Mouse (Mus musculus) thymus, postnatal 0 days (tissue): Measurements from ENCODE around the gene 1110051M20Rik. TPM values are rescaled to one million over a fixed set of nuclear protein-coding genes. Genes with fewer than 3 reads are reported as not detected.
A peak's percentile ranks its signal among the peaks of the same experiment; 100 is the strongest.
"Not testable (repeated sequence)": the region's sequence is repeated elsewhere in the genome, so short reads cannot be mapped to it uniquely, and the experiment has no call there.

Source experiments
- DNase-seq: peaks from one replicate; pipeline ENCODE4 v3.0.0-alpha.2; 2015; ENCODE audit warnings: low spot score
- polyA plus RNA-seq: library from polyadenylated mRNA; unstranded; fragments of >200 nt; fragmentation: Nextera tagmentation; extraction: Ambion mirVana; gene quantifications from 2 replicates; pipeline ENCODE4 v1.2.1, GENCODE M21; 2015

1110051M20Rik gene
- polyA plus RNA-seq, 1 experiment from 2014 or later, result 24.5 TPM

DNA sequence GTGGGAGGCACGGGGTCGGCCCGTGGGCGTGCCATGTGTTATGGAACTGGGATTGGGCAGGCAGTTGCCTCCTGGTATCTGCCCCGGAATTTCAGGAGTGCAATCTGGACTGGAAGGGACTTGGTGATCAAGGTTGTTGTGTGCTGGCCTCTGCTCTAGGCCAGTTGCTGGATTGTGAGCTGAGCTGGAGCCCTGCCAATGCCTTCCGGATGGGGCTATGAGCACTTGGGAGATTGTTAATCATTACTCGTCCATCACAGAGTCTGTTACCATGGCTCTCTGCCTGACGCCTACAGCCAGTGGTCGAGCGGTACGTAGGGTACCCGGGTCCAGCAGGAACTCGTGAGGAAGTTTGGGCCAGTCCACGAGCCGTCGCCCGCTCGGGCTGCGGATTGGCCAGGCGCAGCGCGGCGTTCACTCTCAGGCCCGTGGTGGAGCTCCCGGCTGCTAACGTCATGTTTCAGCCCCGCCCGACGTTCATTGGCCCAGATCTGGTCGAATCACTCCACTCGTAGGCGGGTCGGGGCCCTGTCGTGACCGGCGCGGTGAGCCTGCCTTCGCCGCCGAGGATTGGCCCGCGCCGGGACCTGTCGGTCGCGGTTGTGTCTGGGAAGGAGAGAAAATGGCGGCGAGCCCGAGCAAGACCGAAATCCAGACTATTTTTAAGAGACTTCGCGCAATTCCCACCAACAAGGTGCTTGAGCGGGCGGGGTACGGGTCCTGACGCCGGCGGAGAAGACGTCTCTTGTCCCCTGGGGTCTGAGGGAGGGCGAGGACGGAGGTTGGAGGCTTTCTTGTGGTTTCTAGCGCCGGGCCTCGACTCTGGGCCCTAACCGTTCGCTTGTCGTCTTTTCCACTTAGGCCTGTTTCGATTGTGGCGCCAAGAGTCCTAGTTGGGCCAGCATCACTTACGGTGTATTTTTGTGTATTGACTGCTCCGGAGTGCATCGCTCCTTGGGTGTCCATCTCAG, 179.5 kb downstream of the 1110051M20Rik start, which contains the start of gene Arfgap2:
Arfgap2 (plus strand) TSS at position 264 of the 971 bp plus-strand sequence.
- DNase-seq, result peak; percentile 96

DNA sequence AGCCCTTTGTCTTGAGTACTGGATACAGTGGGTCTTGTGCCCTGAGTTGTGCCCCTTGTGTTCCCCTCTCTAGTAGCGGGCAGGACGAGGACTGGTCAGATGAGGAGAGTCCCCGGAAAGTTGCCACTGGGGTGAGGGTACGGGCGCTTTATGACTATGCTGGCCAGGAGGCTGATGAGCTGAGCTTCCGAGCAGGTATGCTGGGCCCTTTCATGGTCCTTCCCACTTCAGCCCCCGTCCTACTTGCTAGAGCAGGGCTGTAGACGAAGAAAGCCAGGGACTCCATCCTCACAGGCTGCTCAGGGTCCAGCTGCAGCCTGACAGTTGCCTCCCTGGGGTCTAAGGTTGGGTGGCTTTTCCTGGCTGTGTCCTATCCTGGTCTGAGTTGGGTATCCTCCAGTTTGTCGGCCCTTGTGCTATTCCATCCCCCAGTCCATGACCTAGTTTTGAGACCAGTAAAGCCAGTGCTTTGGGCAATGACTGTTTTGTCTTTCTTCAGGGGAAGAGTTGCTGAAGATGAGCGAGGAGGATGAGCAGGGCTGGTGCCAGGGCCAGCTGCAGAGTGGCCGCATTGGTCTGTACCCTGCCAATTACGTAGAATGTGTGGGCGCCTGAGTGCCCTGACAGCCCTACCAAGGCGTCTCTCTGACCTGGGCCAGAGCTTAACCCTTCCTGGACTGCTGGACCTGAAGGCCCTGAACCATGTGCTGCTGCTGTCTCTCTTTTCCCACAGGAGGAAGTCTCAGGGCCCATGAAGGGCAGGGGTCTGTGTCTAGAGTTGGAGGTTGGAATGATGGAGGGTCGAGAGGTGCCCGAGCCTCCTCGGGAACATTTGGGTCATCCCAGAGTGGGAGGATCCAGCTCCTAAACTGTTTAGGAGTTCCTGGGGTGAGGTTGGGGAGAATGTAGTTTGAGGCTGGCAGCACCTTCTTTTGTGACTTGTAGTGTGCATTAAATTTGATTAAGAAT, 180.5 kb downstream of the 1110051M20Rik start:
- no peak for DNase-seq

DNA sequence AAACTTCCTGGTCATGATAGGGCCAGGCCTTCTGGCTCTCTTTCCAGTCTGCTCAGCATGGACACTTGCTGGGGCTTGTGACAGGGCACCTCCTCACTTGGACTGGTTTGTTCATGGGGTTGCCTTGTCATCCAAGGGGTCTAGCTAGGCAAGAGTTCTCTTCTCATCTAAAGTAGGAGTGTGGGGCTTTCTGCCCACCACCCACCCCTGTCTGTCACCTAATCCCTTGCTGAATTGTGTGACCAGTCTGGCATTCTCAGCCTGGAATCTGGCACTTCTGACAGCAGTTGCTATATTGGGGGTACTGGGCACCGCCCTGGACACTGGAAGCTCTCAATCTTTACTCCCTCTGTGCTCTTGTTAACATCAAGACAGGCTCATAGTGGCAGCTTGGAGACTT, 185.0 kb downstream of the 1110051M20Rik start:
- no peak for DNase-seq

DNA sequence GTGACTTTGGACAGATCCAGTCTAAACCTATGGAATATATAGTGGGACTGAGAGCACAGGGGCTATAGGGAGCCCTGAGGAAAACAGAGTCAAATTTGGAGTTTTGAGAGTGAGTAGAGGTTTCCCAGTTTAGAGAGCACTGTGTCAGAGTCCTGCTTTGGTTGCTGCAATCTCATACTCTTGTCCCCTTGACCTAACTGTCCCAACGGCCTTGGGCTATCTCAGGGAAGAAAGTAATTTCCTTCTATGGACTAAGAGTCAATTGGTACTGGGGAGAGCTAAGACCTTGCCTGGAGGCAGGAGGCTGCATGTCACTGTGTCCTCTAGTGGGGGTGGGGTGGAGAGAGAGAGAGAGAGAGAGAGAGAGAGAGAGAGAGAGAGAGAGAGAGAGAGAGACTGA, 185.7 kb downstream of the 1110051M20Rik start:
- DNase-seq, result no peak

DNA sequence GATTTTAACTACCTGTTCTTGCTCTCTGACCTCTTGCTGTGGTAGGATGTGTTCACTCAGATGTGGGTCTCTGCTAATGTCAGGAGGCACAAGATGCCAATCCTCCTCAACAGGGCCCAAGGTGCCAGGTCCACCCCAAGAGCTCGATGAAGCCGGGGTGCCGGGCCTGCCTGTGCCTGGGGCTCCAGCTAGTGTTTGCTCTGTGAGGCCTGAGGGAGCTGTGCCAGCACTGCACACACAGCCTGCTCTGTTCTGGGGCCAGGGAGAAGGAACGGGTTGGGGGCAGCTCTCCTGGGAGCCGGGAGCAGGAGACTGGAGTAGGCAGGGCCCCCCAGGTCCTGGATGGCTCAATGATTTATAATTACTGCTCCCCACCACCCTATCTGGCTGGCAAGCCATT, 186.4 kb downstream of the 1110051M20Rik start:
- no peak for DNase-seq

DNA sequence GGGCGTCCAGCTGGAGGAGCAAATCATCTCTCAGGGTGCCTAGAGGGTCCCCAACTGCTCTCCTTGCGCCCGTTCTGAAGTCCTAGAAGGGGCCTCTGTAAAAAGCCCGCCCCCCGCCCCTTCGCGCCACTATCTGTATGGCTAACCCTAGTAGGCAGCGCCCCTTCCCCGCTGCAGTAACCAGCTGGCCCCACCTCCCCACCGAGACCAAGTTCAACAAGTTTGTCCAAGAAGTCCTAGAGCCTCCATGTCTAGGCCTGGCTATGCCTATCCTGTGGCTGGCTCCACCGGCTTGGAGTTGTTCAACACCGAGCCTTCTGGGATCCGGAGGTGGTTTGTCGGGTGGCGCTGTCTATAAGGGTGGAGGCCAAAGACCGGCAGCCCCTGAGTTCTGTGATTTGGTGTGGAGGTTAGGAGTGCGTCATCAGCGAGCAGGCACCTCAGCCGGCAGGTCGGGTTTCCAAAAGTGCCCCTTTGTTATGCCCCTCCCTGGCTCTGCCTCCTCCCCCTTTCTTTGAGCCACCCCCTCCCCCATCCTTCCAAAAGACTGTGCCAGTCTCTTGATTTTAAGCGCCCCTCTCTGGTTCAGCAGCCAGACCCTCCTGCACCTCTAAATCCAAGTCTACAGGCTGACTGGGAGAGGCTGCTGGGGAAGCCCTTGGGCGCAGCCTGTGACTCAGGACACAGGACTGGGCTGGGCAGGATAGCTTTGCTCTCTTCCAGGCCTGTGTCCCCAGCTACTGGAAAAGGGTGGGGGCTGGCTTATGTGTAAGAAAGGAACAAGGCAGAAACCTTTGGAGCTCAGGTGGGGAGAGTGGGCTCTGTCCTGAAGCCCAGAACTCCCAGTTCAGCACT, 187.2 kb downstream of the 1110051M20Rik start:
- no peak for DNase-seq

DNA sequence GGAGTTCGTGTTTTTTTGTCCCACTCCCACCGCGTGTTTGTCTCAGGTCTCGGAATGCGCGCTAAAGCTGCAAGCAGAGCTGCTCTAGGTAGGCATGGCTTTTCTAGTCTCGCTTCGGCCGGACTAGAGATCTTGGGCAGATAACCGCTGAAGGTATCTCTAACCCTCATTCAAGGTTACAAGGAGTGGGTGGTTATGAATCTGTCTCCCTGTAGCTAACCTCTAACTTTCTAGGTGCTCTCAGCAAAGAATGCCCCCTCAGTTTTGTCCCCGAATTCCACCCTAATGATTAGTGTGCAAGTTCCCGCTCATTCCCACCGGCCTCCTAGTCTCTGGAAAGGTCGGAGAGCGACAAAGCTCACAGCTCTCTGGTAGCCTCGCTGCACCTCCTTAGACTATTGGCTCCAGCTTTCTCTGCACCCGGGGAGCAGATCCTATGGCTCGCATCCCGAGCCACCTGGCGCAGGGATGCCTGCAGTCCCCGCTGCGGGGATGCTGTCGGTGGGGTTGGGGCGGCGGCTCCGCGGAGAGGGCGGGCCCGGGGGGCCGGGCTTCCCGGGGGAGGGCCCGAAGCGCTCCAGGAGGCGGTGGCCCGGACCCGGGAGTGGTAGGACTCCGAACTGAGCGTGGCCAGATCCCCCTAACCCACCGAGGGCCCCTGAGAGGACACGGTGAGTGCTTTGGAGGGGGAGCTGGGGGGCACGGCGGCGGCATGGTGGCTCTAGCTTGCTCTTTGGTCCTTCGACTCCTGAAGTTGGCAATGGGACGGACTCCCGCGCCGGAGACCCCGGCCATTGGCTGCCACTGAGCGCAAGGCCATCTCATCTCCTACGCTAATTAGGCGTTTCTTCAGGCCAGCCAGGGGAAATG, 188.0 kb downstream of the 1110051M20Rik start:
- peak; percentile 32 for DNase-seq

DNA sequence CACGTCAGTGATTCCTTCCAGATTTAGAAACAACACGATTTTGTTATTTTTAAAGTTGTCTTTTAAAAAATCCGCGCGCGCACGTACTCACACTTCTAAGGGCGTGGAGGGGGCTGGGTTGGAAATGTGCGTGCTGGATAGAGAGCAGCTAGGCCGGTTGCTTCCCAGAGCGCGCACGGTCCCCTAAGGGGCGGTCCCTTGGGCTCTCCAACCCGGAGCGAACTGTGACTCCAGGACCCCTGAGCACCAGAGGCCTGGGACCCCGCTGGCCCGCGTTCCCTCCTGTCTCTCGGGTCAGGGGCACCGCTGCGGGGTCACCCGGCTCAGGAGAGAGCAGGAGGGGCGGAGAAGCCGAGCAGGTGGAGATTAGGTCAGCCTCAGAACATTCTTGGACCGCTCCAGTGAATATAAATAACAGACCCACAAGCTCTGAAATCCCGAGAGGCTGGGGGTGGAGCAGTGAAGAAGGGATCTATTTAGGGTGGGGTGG, 188.8 kb downstream of the 1110051M20Rik start, which contains the start of gene Pacsin3:
Pacsin3 (plus strand) TSS at position 294 of the 490 bp plus-strand sequence.
- no peak for DNase-seq

DNA sequence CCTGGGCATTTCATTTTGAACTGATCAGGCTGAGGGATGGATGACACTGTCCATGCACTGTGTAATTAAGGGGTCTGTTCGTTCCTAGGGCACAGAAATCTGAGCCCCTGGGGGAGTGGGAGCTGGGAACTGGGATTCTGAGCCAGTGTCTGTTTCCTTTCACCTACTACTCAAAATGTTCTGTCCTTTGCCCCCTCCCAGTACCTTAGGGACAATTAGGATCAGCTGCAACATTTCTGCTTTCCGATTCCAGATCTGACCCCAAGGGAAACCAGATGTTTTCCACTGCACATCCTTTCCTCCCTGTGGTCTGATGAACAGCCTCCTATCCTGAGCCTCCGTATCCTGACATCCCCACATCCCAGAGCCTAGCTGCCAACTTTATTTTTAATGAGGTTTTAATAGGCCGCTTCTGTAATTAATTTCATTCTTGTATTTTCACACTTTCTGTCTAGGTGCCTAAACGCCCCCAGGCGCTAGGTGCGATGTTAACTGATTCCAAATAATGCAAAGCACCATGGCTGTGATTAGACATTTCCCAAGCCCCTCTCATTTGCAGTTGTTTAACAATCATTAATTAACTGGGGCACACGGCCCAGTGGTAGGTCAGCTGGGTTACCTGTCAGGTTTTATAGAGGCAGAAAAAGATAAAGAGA, 189.7 kb downstream of the 1110051M20Rik start:
- DNase-seq, result no peak

DNA sequence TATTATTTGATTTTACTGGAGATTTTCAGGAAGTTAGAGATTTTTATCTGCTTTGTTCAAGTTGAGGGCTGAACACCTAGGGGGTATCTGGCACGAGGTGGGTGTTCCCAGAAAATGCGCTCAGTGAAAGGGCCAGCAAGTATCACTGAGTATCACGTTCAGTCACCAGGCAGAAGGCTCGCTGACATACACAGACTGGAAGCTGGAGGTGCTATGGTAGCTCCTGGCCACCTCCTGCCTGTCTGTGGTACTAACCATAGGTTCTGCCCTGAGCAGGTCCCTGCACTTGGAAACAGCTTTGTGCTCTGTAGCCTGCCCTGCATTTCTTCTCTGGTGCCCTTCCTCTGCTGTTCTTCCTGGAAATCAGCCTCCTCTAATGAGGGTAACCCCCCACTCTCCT, 192.0 kb downstream of the 1110051M20Rik start:
- no peak for DNase-seq

DNA sequence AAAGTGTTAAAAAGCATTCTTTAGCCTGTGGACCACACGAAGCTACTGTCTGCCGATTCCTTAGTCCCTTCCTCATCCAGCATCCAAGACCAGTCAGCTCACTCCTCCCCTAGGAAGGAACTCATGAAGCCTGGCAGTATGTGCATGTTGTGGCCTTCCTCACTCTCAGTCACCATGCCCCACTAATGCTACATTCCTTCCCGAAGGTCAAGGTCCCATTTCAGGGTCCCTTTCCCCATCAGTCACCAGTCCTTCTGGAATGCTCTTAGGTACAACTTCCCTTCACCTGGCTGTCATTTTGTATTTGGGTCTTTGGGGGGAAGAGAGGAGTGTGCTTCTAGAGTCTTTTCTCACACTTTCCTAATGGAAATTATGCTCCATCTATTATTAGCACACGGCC, 192.5 kb downstream of the 1110051M20Rik start:
- no peak for DNase-seq

DNA sequence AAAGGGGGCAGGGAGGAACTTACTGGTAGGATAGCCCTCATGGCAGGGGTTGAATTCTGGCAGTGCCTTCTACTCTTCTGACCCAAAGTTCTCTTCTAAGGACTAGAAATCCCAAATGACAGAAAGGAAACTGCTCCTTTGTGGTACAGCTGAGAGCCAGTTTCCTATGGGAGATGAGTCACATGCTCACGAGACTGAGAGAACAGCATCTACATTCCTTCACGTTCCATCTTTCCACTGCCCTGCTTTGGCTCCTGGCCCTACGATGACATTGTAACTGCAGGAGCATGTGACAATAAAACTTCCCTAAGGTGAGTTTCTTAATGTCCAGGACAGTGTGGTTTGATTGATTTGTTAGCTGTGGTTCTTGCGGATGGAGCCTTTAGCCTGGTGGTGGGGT, 196.1 kb downstream of the 1110051M20Rik start:
- DNase-seq, result no peak

DNA sequence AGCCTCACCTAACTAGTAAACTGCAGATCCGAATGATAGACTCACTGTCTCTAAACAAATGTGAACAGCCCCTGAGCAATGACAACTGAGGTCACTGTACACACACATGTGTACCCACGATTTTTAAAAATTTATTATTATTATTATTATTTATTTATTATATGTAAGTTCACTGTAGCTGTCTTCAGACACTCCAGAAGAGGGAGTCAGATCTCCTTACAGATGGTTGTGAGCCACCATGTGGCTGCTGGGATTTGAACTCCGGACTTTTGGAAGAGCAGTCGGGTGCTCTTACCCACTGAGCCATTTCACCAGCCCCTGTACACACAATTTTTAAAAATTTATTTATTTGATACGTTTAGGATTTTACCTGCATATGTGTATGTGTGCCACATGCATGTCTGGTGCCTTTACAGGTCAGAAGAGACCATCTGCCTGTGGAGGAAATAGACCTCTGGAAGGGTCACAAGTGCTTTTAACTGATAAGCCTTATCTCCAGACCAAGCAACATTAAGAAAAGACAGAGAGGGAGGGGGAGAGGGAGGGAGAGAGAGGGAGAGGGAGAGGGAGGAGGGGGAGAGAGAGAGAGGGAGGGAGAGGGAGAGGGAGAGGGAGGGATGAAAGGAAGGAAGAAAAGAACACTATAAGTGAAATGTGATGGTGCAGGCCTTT, 199.8 kb downstream of the 1110051M20Rik start:
- no peak for DNase-seq

DNA sequence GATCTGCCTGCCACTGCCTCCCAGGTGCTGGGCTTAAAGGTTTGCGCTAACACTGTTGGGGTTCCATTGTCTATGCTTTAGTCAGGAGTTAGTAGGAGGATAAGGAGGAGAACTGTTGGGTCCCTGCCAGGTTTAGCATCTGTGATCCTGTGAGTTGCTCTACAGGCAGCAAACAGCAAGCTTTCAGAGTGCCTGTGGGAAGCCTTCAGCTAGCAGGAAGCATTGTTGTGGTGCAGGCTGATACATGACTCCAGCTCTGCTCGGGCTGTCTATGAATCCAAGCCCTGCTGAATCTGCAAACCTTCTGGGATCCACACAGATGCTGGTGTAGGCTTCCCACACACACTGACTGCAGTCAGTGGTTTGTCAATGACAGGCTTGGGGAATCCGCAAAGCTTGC, 201.1 kb downstream of the 1110051M20Rik start:
- no peak for DNase-seq

DNA sequence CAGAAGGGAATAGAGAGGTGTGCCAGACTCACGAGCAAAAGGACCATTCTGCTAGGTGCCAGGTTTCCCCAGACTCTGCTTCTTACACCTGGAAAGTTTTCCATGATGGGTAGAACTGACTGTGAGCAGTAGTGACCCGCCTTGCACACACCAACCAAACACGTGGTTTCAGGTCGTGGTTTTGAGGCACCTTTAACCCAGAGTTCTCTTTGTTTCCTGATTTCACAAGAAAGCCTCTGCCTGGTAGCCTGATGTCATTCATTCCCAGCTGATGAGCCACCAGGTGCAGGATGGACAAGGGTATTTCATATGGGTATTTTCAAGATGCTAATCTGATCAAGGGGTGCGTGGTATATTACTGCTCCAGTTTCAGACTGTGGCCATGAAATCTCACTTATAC, 202.0 kb downstream of the 1110051M20Rik start:
- peak; percentile 37 for DNase-seq

DNA sequence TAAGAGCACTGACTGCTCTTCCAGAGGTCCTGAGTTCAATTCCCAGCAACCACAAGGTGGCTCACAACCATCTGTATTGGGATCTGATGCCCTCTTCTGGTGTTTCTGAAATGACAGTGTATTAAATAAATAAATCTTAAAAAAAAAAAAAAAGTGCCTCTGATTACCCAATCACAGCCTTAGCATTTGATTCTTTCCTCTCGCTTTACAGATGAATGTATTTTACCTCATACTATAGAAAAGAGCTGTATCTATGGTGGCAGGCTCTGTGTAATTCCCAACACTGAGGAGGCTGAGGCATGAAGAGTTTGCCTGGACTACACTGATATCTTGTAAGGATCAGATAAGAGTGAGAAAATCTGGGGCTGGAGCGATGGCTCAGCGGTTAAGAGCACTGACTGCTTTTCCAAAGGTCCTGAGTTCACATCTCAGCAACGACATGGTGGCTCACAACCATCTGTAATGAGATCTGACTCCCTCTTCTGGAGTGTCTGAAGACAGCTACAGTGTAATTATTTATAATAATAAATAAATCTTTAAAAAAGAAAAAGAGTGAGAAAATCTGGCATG, 206.9 kb downstream of the 1110051M20Rik start:
- not testable (repeated sequence) for DNase-seq

DNA sequence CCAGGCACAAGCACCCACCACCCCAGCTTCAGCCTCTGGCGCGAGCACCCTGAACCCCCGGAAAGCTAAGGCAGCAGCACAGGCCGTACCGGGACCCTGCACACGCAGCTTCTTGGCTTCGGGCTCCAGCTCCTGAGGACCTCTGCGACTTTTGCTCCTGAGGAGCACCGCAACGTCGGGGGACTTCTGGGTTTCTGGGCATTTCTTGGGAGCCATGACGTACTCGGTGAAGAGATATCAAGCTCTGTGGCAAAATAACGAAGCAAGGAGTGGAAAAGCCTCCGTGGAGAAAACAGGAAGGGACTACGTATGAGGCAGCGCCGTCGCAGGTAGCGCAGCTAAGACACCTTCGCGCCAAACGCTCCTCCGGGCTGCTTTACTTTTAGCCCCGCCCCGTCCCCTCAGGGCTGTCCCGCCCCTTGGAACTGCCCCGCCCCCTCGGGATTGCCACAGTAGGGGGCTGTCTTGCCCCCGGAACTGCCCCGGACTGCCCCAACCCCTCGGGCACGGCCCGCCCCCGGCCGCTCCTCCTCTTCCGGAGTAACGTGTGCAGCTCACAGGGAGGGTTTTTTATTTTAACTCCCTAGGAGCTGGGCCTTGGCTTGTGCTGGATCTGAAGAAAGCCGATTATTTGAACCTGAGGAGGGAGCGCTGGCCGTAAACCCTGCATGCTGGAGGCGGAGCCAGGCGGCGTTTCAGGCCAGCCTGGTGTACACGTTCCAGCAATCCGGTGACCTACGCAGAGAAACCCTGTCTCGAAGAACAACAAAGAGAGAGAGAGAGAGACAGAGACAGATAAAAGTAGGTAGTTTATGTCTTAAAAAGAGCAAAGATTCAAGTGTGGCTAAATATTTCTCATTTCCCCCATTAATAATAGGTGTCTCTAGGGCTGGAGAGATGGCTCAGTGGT, 207.6 kb downstream of the 1110051M20Rik start, which contains the start of gene Ddb2:
Ddb2 (minus strand) TSS at position 382 of the 910 bp plus-strand sequence.
- peak; percentile 97 for DNase-seq
